Mouse (Mus musculus) stomach, embryonic 16.5 days (tissue): ENCODE measurements around the gene Vmn2r106. TPM values are rescaled to one million over a fixed set of nuclear protein-coding genes. Genes with fewer than 3 reads are reported as not detected.

Experiments used
- ATAC-seq: fragments of 200-750 bp; cut with Nextera tagmentation; 2 replicates; pipeline ENCODE4 v1.8.0; 2017; ENCODE audit warnings: moderate number of reproducible peaks, moderate TSS enrichment; ENCODE audit not compliant: insufficient read depth, low FRiP score
- H3K27ac ChIP-seq: fragments of 300-500 bp; sonication (generic); 2 replicates; pipeline ENCODE4 v1.5.1; 2014; ENCODE audit warnings: low read length
- H3K27me3 ChIP-seq: fragments of 300-500 bp; sonication (generic); 2 replicates; pipeline ENCODE4 v1.6.1; 2014; ENCODE audit warnings: low read length, control low read depth, mixed read lengths; ENCODE audit not compliant: control insufficient read depth, insufficient read depth
- H3K36me3 ChIP-seq: fragments of 300-500 bp; sonication (generic); 2 replicates; pipeline ENCODE4 v1.6.1; 2014; ENCODE audit warnings: low read length; ENCODE audit not compliant: control insufficient read depth, insufficient read depth
- H3K4me1 ChIP-seq: fragments of 300-500 bp; sonication (generic); 2 replicates; pipeline ENCODE4 v1.6.1; 2014; ENCODE audit warnings: low read length, control low read depth, mixed read lengths; ENCODE audit not compliant: control insufficient read depth, insufficient read depth
- H3K4me2 ChIP-seq: fragments of 300-500 bp; sonication (generic); 2 replicates; pipeline ENCODE4 v1.6.1; 2014; ENCODE audit warnings: low read depth, low read length, mixed read lengths
- H3K4me3 ChIP-seq: fragments of 300-500 bp; sonication (generic); replicated peaks from 2 replicates; pipeline ENCODE4 v1.5.1; 2014; ENCODE audit warnings: mild to moderate bottlenecking, low read length
- H3K9ac ChIP-seq: fragments of 300-500 bp; sonication (generic); 2 replicates; pipeline ENCODE4 v1.6.1; 2014; ENCODE audit warnings: low read length
- H3K9me3 ChIP-seq: fragments of 300-500 bp; sonication (generic); replicated peaks from 2 replicates; pipeline ENCODE4 v1.6.1; 2016; ENCODE audit warnings: low read length, control low read depth; ENCODE audit not compliant: control insufficient read depth
- WGBS: fragments of 180-500 bp; shearing (Covaris S2); extraction: QIAGEN DNeasy Blood & Tissue Kit; methylation state at CpG from one replicate; pipeline ENCODE4 v1.1.7; 2014; 5-methylcytosine and 5-hydroxymethylcytosine counted together
- polyA plus RNA-seq: library from polyadenylated mRNA; unstranded; fragments of >200 nt; fragmentation: Nextera tagmentation; extraction: Ambion mirVana; gene quantifications from 2 replicates; pipeline ENCODE4 v1.2.1, GENCODE M21; 2015

Vmn2r106 gene
- polyA plus RNA-seq, result not detected in 2 replicates

DNA sequence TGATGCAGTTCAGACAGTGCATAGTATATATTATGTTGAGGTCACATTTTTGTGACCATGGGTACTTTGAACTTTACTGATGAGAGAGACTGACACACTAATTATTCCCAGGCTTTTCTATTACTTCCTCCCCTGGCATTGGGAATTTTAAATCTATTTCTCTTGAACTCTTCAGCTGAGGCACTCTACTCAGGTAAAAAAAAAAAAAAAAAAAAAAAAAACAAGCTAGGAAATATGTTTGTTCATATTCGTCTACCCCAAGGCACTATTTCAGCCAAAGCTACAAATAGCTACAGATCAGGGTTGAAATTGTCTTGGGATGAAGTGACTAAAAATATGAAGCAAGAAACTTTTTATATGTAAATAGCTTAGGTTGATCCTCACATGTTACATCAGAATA, at the start of gene Vmn2r106:
Gene Vmn2r106 (minus strand): TSS at position 101 of the 400 bp plus-strand sequence.
- no peak within 1 kb of the TSS for H3K4me2 ChIP-seq
- WGBS, result 71% methylated on average over 1 of the region's 1 CpGs

DNA sequence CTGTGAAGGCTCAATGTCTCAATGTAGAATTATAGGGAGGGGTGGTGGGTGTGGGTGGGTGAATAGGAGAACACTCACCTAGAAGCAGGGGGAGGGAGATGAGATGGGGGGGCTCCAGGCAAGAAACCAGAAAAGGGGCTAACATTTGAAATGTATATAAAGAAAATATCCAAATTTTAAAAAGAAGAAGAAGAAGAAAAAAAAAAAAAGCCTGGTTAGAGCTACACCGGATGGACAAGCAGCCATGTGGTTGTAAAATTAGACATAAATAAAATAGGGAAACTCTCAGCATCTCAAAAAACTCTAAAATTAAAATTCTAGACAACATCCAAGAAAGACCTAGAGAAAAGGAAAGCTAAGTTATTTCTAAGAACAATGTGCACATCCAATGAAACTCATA, 20.4 kb upstream of the Vmn2r106 start:
- no peaks in the 10 kb centered on the region for H3K4me1 ChIP-seq
- no peak overlapping the region for H3K4me2 ChIP-seq
- no peak overlapping the region for H3K4me3 ChIP-seq
- ATAC-seq, result no peak
- H3K9ac ChIP-seq, result no peak overlapping the region
- WGBS, result 86% methylated on average over 1 of the region's 1 CpGs
- H3K27ac ChIP-seq, result no peak overlapping the region
- H3K9me3 ChIP-seq, result no peaks in the 10 kb centered on the region
- no peaks in the 10 kb centered on the region for H3K27me3 ChIP-seq
- no peaks in the 10 kb centered on the region for H3K36me3 ChIP-seq

More for the DNA sequence above, at the start of gene Vmn2r106:
- Histone ChIP-seq H3K4me3 (no peak within 1 kb of the TSS), H3K9ac (no peak within 1 kb of the TSS), H3K27ac (no peak within 1 kb of the TSS), H3K27me3 (no peaks in the 10 kb centered on the region), H3K9me3 (no peaks in the 10 kb centered on the region), H3K4me1 (no peaks in the 10 kb centered on the region), H3K36me3 (no peaks in the 10 kb centered on the region)
- no peak for ATAC-seq

DNA sequence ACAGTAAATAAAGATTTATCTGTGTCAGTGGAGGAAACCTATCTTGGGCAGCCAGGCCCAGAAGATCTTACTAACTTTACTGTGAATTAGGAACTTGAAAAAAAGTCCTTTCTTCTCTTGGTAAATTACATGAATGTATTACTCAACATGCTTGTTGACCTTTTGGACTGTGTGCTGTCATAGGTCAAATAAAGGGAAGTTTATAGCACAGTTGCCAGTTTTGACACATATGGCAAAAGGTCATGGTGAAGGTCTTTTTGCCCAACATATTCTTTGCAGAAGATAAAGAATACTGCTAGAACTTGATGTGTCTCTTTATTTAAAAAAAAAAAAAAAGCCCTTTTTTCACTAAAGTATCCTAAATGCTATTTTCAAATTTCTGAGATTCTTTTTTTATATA, 1.6 kb upstream of the Vmn2r106 start:
- ATAC-seq, result no peak
- Histone ChIP-seq H3K4me1 (no peaks in the 10 kb centered on the region), H3K9me3 (no peaks in the 10 kb centered on the region), H3K4me3 (no peak overlapping the region), H3K4me2 (no peak overlapping the region), H3K9ac (no peak overlapping the region), H3K27me3 (no peaks in the 10 kb centered on the region), H3K36me3 (no peaks in the 10 kb centered on the region), H3K27ac (no peak overlapping the region)

DNA sequence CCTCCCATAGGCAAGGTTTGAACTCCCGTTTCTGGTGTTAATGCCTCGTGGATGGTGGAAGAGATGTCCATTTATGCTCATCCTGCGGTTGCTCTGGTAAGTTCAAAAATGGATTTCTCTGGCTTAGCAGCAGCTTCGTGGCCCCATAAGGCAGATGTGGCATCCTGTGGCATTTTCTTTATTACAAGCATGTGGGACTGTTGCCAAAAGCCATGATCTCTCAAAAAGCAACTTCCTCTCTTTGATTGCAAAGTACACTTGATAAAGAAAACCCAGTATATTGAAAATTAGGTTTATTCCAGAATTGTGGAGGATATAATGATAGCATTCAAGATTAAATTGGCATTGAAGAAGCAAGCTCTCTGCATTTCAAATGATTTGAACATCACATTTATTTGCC, 29.8 kb downstream of the Vmn2r106 start:
- Histone ChIP-seq H3K4me2 (no peak overlapping the region), H3K36me3 (no peaks in the 10 kb centered on the region), H3K9me3 (no peaks in the 10 kb centered on the region), H3K9ac (no peak overlapping the region), H3K27ac (no peak overlapping the region), H3K4me3 (no peak overlapping the region), H3K27me3 (no peaks in the 10 kb centered on the region), H3K4me1 (no peaks in the 10 kb centered on the region)
- ATAC-seq, result no peak
- WGBS, result 72% methylated on average over 4 of the region's 4 CpGs

DNA sequence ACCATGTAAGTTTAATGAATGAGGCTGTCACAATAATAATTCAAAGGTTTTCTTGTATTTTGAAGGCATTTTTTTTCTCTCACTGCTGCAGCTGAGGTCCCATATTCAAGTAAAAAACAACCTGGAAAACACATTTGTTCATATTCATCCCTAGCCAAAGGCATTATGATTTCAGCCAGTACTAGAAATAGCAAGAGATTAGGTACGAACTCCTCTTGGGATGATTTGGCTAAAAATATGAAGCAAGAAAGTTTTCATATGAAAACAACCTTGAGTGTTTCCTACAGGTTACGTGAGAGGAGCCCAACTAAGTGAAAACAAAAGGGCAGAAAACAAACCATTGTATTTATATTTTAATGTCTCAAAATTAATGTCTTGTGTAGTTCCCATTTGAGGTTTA, 50.4 kb downstream of the Vmn2r106 start, which contains the start of gene Vmn2r105:
Gene Vmn2r105 (minus strand): TSS at position 101 of the 400 bp plus-strand sequence.
- no peak within 1 kb of the TSS for H3K4me2 ChIP-seq
- 71% methylated on average over 2 of the region's 2 CpGs for WGBS
- H3K9ac ChIP-seq, result no peak within 1 kb of the TSS
- no peak within 1 kb of the TSS for H3K4me3 ChIP-seq
- H3K36me3 ChIP-seq, result no peaks in the 10 kb centered on the region
- no peak within 1 kb of the TSS for H3K27ac ChIP-seq
- H3K9me3 ChIP-seq, result no peaks in the 10 kb centered on the region
- no peaks in the 10 kb centered on the region for H3K4me1 ChIP-seq
- ATAC-seq, result no peak
- no peaks in the 10 kb centered on the region for H3K27me3 ChIP-seq

Other genes starting within 250 kb of the Vmn2r106 start
- not detected in 2 replicates for gene Vmn2r104, start 237.2 kb downstream of the Vmn2r106 start, polyA plus RNA-seq
- gene Fpr-rs7, start 171.3 kb downstream of the Vmn2r106 start, polyA plus RNA-seq, result not detected in 2 replicates
- gene Fpr-rs6, start 102.5 kb downstream of the Vmn2r106 start, polyA plus RNA-seq, result not detected in 2 replicates
- gene Vmn2r105, start 50.5 kb downstream of the Vmn2r106 start, polyA plus RNA-seq, result not detected in 2 replicates
- gene Vmn2r107, start 59.7 kb upstream of the Vmn2r106 start, polyA plus RNA-seq, result not detected in 2 replicates
- not detected in 2 replicates for gene Vmn1r224, start 128.6 kb upstream of the Vmn2r106 start, polyA plus RNA-seq
- not detected in 2 replicates for gene Vmn2r108, start 195.8 kb upstream of the Vmn2r106 start, polyA plus RNA-seq
- not detected in 2 replicates for gene Vmn1r225, start 212.6 kb upstream of the Vmn2r106 start, polyA plus RNA-seq